Mouse (Mus musculus) layer of hippocampus, adult 9-11 months (tissue): ENCODE results near the gene Wbp1.

ENCODE experiments used
- DNase-seq: peaks from one replicate; pipeline ENCODE4 v3.0.0; 2022

Wbp1 gene

DNA sequence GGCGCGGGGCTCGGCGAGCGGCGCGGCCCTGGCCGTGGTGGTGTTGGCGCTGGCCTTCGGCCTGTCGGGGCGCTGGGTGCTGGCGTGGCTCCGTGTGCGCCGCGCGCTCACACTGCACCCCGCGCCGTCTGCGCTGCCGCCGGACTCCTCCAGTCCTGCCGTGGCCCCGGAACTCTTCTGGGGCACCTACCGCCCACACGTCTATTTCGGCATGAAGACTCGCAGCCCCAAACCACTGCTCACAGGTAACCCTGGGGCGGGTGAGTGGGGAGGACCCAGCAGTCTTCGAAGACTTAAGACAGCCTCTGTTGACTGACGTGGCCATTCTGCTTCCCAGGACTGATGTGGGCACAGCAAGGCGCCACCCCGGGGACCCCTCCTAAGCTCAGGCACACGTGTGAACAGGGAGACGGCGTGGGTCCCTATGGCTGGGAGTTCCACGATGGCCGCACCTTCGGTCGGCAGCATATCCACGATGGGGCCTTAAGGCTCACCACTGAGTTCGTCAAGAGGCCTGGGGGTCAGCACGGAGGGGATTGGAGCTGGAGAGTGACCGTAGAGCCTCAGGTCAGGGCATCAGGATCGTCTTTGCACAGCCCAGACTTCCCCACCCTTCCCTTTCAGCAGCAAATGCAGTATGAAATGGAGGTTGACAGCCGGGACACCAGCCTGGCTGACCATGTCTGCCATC lies 5.5 kb downstream of the Wbp1 start:
- DNase-seq, result peak; percentile 38

DNA sequence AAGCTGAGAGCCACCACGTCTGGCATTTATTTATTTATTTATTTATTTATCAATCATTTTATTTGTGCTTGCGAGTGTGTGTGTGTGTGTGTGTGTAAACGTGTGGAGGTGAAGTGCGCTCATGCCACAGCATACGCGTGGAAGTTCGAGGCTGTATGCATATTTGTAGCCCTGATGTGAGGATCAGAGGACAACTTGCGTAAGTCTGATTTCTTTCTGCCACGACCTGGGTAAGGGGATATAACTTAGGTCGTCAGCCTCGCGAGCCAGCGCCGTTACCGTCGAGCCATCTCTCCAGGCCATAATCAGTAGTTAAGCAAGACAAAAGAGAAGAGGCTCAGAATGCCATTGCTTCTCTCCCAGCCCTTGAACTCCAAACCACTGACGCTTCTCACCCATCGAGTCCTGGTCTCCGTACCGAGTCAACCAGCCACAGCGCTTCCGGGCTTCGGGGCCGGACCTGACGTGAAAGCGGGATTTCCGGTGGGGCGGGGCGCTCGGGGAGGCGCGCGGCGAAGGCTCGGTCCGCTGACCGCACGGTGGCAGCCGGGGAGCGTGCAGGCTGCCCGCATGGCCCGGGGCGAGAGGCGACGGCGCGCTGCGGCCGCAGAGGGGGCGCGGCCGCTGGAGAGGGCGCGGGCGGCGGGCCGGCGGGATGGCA lies 6.2 kb downstream of the Wbp1 start, which contains the start of gene Mogs:
Mogs (plus strand) TSS at position 486 of the 661 bp plus-strand sequence.
- DNase-seq, result peak; percentile 91

GRCm38 (mm10) chr6:83111510-83112136 lies 9.7 kb downstream of the Wbp1 start:
- no peak for DNase-seq

DNA sequence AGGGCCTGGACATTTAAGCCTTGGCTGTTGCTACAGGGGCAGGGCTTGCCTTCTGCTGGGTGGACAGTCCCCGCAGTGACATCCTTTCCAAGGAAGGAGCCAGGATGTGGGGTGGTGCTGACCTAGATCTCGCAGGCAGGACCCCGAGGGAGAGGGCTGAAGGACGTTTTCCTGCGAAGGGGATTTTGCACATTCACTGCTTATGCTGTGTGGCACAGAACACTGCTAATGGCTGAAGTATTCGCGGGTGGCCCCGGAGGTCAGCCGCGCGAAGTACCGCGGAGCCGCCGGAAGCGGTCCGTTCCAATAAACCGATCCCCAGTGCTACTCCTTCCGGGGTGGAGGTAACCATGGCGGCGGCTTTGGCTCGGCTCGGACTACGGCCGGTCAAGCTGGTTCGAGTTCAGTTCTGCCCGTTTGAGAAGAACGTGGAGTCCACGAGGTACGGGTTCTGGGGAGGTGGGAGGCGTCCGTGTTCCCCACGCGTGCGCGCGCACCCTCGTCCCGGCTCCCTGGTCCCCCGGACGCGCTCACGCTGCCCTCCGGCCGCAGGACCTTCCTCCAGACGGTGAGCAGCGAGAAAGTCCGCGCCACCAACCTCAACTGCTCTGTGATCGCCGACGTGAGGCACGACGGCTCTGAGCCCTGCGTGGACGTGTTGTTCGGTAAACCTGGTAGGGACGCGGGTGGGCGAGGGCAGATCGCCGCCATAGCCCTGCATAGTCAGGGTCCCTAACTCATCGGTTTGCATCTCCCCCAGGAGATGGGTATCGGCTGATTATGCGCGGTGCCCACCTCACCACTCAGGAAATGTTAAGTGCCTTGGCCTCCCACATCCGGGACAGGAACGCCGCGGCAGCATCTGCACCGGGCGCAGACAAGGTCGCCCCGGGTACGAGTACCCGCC lies 12.3 kb downstream of the Wbp1 start, which contains the start of gene Mrpl53:
Mrpl53 (plus strand) TSS at position 279 of the 907 bp plus-strand sequence.
- DNase-seq, result peak; percentile 72

DNA sequence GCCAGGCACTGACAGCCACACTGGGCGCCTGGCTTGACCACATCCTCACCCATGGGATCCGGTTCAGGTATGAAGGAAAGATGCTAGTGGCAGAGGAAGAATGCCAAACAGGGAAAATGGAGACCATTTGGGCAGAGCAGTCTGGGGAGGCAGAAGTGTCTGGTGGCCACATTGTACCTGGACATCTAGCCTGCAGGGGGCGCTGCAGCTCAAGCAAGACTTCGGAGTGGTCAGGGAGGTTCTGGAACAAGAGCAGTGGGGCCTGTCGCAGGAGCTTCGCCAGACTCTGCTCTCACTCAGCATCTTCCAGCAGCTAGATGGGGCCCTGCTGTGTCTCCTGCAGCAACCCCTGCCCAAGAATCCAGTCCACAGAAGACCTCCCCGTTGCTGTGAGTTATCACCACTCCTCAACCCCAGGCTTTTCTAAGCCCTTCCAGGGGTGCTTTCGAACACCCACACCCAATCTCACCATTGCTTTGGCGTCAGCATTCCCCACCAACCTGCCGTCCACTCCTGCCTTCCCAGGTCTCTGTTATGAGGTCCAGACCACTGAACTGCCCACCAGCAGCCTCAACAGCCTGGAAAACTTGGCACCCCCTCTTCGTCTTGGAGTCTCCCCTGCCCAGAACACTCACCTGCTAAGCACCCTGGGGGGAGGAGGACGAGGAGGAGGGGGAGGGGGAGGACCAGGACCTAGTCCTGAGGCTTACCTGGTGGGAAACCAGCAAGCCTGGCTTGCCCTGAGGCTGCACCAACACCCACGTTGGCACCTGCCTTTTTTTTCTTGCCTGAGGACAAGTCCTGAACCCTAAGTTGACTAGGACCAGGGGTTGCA lies 13.6 kb downstream of the Wbp1 start:
- peak; percentile 53 for DNase-seq

DNA sequence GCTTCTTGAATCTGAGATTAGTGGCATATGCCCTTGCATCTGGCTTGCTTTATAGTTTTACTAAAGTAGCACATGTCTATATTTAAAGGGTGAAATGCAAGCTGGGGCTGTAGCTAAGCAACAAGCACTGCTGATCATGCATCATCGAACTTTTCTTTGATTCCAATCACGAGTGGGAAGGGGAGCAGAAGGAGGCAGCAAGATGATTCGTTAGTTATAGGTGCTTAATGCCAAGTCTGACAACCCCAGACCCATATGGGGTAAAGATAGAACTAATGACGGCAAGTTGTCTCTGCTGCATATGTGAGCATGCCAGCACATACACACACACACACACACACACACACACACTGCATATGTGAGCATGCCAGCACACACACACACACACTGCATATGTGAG lies 17.2 kb downstream of the Wbp1 start:
- peak; percentile 81 for DNase-seq

DNA sequence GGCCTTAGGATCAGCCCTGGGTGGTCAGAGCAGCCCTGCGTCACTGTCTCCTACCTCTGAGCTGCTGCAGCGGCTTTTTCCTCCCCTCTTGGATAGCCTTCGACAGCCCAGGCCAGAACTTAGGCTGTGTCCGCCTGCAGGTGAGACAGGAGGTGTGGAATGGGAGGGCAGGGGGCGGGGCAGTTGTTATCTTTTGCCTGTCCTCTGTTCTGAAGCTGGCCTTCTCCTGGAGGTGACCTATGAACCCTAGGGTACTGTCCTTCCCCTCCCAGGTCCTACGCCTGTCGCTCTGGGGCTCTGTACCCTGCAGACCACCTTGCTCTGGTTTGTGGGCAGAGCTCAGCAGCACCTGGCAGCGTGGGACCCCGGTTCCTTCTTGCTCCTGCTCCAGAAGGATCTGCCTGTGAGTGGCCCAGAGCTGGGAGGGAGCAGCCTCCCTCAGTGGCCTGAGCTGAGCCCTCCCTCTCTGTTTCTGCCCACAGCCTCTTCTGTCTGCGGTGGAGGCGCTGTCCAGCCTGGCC lies 18.2 kb downstream of the Wbp1 start:
- DNase-seq, result no peak

GRCm38 (mm10) chr6:83101688-83102556 lies 19.4 kb downstream of the Wbp1 start:
- DNase-seq, result peak; percentile 62

DNA sequence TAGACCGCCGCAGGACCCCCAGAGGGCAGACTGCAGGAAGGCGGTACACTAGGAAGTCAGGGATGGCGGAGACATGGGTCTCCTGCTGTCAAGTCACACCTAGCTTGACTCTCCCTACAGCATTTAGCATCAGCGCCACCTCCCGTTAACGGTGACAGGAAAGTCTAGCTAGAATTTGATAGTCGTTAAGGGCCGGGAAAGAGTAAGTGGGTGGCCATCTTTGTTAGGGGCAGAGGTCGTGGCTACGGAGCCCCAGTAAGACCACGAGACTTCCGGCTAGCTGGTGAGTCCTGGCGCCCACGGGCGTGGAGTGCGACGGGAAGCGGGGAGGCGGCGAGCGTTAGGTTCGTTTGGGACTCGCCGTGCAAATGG lies 20.1 kb downstream of the Wbp1 start, which contains the start of the genes Ccdc142 and Gm42688:
Ccdc142 (plus strand) TSS at position 286 of the 372 bp plus-strand sequence.
Gm42688 (plus strand) TSS at position 302 of the 372 bp plus-strand sequence.
- DNase-seq, result peak; percentile 93

GRCm38 (mm10) chr6:83098411-83098810 lies 22.9 kb downstream of the Wbp1 start:
- no peak for DNase-seq

- DNase-seq, result no peak
Measured at GRCm38 (mm10) chr6:83095968-83096367, 25.4 kb downstream of the Wbp1 start.

- DNase-seq, result no peak
Measured at GRCm38 (mm10) chr6:83092416-83093127, 28.8 kb downstream of the Wbp1 start.

- DNase-seq, result no peak
Measured at GRCm38 (mm10) chr6:83087926-83088260, 33.5 kb downstream of the Wbp1 start.

- DNase-seq, result no peak
Measured at GRCm38 (mm10) chr6:83087205-83087925, 34.0 kb downstream of the Wbp1 start.

GRCm38 (mm10) chr6:83086121-83087035 lies 35.0 kb downstream of the Wbp1 start, which contains the start of gene Lbx2:
Gene Lbx2, plus strand, starts transcription at chr6:83086367.
- DNase-seq, result no peak

DNA sequence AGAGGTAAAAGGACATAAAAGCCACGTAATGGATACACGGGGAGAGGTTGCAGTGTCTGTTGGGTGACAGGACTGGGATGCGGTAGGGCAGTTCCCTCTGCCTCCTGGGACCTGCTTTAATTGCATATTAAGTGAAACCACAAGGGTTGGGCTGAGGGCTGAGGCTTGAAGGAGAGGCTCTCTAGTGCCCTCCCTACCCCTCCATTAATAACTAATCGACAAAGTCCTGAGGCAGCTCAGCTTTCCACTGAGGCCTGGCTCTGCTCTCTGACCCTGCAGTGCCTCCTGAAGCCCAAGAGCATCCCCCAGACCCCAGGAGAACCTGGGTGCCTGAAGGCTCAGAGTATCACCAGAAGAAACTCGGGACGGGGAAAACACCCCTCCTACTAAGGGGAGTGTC lies 36.9 kb downstream of the Wbp1 start:
- no peak for DNase-seq

DNA sequence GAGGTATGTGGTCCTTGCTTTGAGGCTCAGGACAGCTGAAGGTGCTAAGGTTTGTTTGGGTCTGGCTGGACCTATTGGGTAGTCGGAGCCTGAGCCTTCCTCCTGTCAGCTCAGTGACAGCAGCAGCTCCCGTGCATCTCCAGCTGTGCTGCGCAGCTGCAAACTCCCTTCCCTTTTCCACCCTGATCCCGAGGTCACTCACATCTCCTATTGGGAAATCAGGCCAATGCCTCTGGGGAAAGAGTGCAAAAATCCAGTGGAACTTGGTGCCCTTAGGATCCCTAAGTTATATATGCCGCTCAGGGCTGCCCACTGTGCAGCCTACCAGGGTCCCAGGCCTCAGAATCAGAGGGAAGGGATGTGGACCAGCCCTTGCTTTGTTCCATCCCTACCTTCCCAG lies 37.9 kb downstream of the Wbp1 start:
- no peak for DNase-seq

DNA sequence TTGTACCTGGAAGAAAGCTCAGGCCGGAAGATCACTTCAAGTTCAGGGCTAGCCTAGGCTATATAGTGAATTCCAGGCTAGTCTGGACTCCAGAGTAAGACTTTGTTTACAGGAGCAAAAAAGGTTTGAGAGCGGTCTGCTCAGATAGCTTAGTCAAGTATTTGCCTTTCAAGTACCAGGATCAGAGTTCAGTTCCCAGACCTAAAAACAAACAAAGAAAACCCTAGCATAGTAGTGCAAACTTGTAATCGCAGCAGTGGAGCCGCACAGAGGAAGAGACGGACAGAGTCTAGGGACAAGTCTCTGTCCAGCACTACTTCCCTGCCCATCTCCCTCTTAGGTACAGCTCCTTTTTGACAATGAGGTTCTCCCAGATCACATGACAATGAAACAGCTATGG lies 41.1 kb downstream of the Wbp1 start:
- no peak for DNase-seq
